Mouse (Mus musculus) thymus, adult 2 months (tissue): Measurements from ENCODE around the gene Bbof1.

Experiments used
- CTCF ChIP-seq: fragments of 200-500 bp; IDR thresholded peaks from 2 replicates; pipeline ENCODE4 v1.5.1; 2012; ENCODE audit warnings: mild to moderate bottlenecking, control low read depth, low read length, moderate library complexity, borderline replicate concordance; ENCODE audit not compliant: control insufficient read depth, poor library complexity, insufficient read depth; ENCODE audit errors: extremely low read depth
- POLR2A ChIP-seq: fragments of 200-500 bp; IDR thresholded peaks from 2 replicates; pipeline ENCODE4 v1.6.1; 2012; ENCODE audit warnings: mild to moderate bottlenecking, low read length, control low read depth, moderate library complexity; ENCODE audit not compliant: control insufficient read depth, poor library complexity, insufficient read depth; ENCODE audit errors: extremely low read depth

- TF ChIP-seq CTCF (no peak), POLR2A (no peak)
Measured at GRCm38 (mm10) chr12:84385408-84385807, 23.5 kb upstream of the Bbof1 start.
